Mouse (Mus musculus) heart, postnatal 0 days (tissue): ENCODE data around the gene Psmc5.

Experiments used
- CTCF ChIP-seq: IDR thresholded peaks from 2 replicates; pipeline ENCODE4 v1.5.1; 2016; ENCODE audit warnings: antibody characterized with exemption, control low read depth, low read depth
- EP300 ChIP-seq: IDR thresholded peaks from 2 replicates; pipeline ENCODE4 v1.6.1; 2016; ENCODE audit warnings: antibody characterized with exemption, low read depth

GRCm38 (mm10) chr11:106246834-106247233 lies 9.1 kb upstream of the Psmc5 start:
- TF ChIP-seq CTCF, result peak; percentile 33
- no peak for TF ChIP-seq EP300
